Mouse (Mus musculus) intestine, embryonic 14.5 days (tissue): Measurements from ENCODE around the gene Lrrc3. TPM values are rescaled to one million over a fixed set of nuclear protein-coding genes. Genes with fewer than 3 reads are reported as not detected.
A peak's percentile ranks its signal among the peaks of the same experiment; 100 is the strongest.

Source experiments
- ATAC-seq: fragments of 200-750 bp; cut with Nextera tagmentation; replicated peaks from 2 replicates; pipeline ENCODE4 v1.8.0; 2017; ENCODE audit warnings: low read depth, moderate number of reproducible peaks, moderate TSS enrichment, moderate library complexity; ENCODE audit not compliant: low FRiP score, low TSS enrichment
- DNase-seq: peaks from one replicate; pipeline ENCODE4 v3.0.0-alpha.2; 2018; ENCODE audit warnings: low spot score
- H3K27ac ChIP-seq: fragments of 300-500 bp; sonication (generic); 2 replicates; pipeline ENCODE4 v1.5.1; 2014; ENCODE audit warnings: low read depth, mild to moderate bottlenecking, control low read depth
- H3K27me3 ChIP-seq: fragments of 300-500 bp; sonication (generic); replicated peaks from 2 replicates; pipeline ENCODE4 v1.6.1; 2014; ENCODE audit warnings: low read length, control low read depth; ENCODE audit not compliant: control insufficient read depth, insufficient read depth
- H3K36me3 ChIP-seq: fragments of 300-500 bp; sonication (generic); 2 replicates; pipeline ENCODE4 v1.6.1; 2014; ENCODE audit warnings: low read length, control low read depth; ENCODE audit not compliant: control insufficient read depth, insufficient read depth
- H3K4me1 ChIP-seq: fragments of 300-500 bp; sonication (generic); replicated peaks from 2 replicates; pipeline ENCODE4 v1.6.1; 2014; ENCODE audit warnings: low read length, control low read depth, mixed read lengths; ENCODE audit not compliant: control insufficient read depth, insufficient read depth
- H3K4me2 ChIP-seq: fragments of 300-500 bp; sonication (generic); 2 replicates; pipeline ENCODE4 v1.6.1; 2014; ENCODE audit warnings: low read length
- H3K4me3 ChIP-seq: fragments of 300-500 bp; sonication (generic); 2 replicates; pipeline ENCODE4 v1.5.1; 2014; ENCODE audit warnings: low read depth, low read length, control low read depth, mixed read lengths
- H3K9ac ChIP-seq: fragments of 300-500 bp; sonication (generic); 2 replicates; pipeline ENCODE4 v1.6.1; 2014; ENCODE audit warnings: mild to moderate bottlenecking, low read length
- H3K9me3 ChIP-seq: fragments of 300-500 bp; sonication (generic); 2 replicates; pipeline ENCODE4 v1.6.1; 2016; ENCODE audit warnings: low read length, control low read depth; ENCODE audit not compliant: control insufficient read depth
- WGBS: fragments of 180-500 bp; shearing (Covaris S2); extraction: QIAGEN DNeasy Blood & Tissue Kit; methylation state at CpG from one replicate; pipeline ENCODE4 v1.1.7; 2014; 5-methylcytosine and 5-hydroxymethylcytosine counted together
- polyA plus RNA-seq: library from polyadenylated mRNA; unstranded; fragments of >200 nt; fragmentation: Nextera tagmentation; extraction: Ambion mirVana; gene quantifications from 2 replicates; pipeline ENCODE4 v1.2.1, GENCODE M21; 2014

Gene Lrrc3
- polyA plus RNA-seq, 1 experiment from 2014 or later: 4.2 TPM

GRCm38 (mm10) chr10:77913292-77913691, 11.0 kb upstream of the Lrrc3 start:
- Histone ChIP-seq H3K9me3 (no peaks in the 10 kb centered on the region), H3K4me3 (no peak overlapping the region), H3K4me1 (no peaks in the 10 kb centered on the region), H3K27me3 (no peaks in the 10 kb centered on the region), H3K27ac (no peak overlapping the region), H3K9ac (no peak overlapping the region), H3K4me2 (no peak overlapping the region), H3K36me3 (no peaks in the 10 kb centered on the region)
- ATAC-seq (no peak), DNase-seq (no peak)
- WGBS: 61% methylated on average over 4 of the region's 4 CpGs

GRCm38 (mm10) chr10:77912605-77913004, 10.3 kb upstream of the Lrrc3 start:
- no peak overlapping the region for H3K27ac ChIP-seq
- H3K9ac ChIP-seq: no peak overlapping the region
- DNase-seq: no peak
- no peak overlapping the region for H3K4me2 ChIP-seq
- H3K4me1 ChIP-seq: no peaks in the 10 kb centered on the region
- no peaks in the 10 kb centered on the region for H3K27me3 ChIP-seq
- no peak overlapping the region for H3K4me3 ChIP-seq
- WGBS: 50% methylated on average over 7 of the region's 7 CpGs
- ATAC-seq: no peak
- no peaks in the 10 kb centered on the region for H3K36me3 ChIP-seq
- no peaks in the 10 kb centered on the region for H3K9me3 ChIP-seq

GRCm38 (mm10) chr10:77902894-77903715, 769 bp upstream of the Lrrc3 start:
- Histone ChIP-seq H3K9ac (no peak overlapping the region), H3K4me1 (peaks cover 6% of the 10 kb centered on the region; the same call in 1 of the 2 replicates)

GRCm38 (mm10) chr10:77901871-77902210, 495 bp downstream of the Lrrc3 start:
- Histone ChIP-seq H3K27ac (no peak overlapping the region), H3K36me3 (no peaks in the 10 kb centered on the region), H3K9ac (peak overlapping the region; percentile 59), H3K4me3 (peak overlapping the region; percentile 58), H3K4me1 (peaks cover 6% of the 10 kb centered on the region; the same call in 1 of the 2 replicates), H3K4me2 (peak overlapping the region; percentile 74), H3K9me3 (no peaks in the 10 kb centered on the region), H3K27me3 (no peaks in the 10 kb centered on the region)
- 2% methylated on average over 14 of the region's 14 CpGs for WGBS
- DNase-seq: no peak
- peak; percentile 26 for ATAC-seq

More at GRCm38 (mm10) chr10:77902894-77903715, 769 bp upstream of the Lrrc3 start:
- ATAC-seq (peak; percentile 80), DNase-seq (peak; percentile 87)
- H3K27me3 ChIP-seq: no peaks in the 10 kb centered on the region
- 6% methylated on average over 34 of the region's 35 CpGs for WGBS
- H3K9me3 ChIP-seq: no peaks in the 10 kb centered on the region
- H3K27ac ChIP-seq: no peak overlapping the region
- H3K4me2 ChIP-seq: peak overlapping the region; percentile 74
- H3K4me3 ChIP-seq: peak overlapping the region; percentile 58
- H3K36me3 ChIP-seq: no peaks in the 10 kb centered on the region

- Histone ChIP-seq H3K4me1 (peaks cover 6% of the 10 kb centered on the region; the same call in 1 of the 2 replicates), H3K27ac (no peak overlapping the region), H3K4me3 (peak overlapping the region; percentile 58), H3K27me3 (no peaks in the 10 kb centered on the region), H3K36me3 (no peaks in the 10 kb centered on the region), H3K4me2 (peak overlapping the region; percentile 74), H3K9me3 (no peaks in the 10 kb centered on the region), H3K9ac (no peak overlapping the region)
- no peak for DNase-seq
- 86% methylated on average over 27 of the region's 27 CpGs for WGBS
- ATAC-seq: no peak
Measured at GRCm38 (mm10) chr10:77900903-77901818, 1.2 kb downstream of the Lrrc3 start.

GRCm38 (mm10) chr10:77900126-77900525, 2.2 kb downstream of the Lrrc3 start:
- 80% methylated on average over 7 of the region's 7 CpGs for WGBS
- H3K4me2 ChIP-seq: no peak overlapping the region
- no peaks in the 10 kb centered on the region for H3K27me3 ChIP-seq
- H3K4me3 ChIP-seq: no peak overlapping the region
- H3K9ac ChIP-seq: no peak overlapping the region
- DNase-seq: no peak
- peaks cover 6% of the 10 kb centered on the region for H3K4me1 ChIP-seq
- no peaks in the 10 kb centered on the region for H3K9me3 ChIP-seq
- no peak for ATAC-seq
- no peak overlapping the region for H3K27ac ChIP-seq
- H3K36me3 ChIP-seq: no peaks in the 10 kb centered on the region

GRCm38 (mm10) chr10:77895562-77895961, 6.8 kb downstream of the Lrrc3 start:
- H3K4me2 ChIP-seq: no peak overlapping the region
- H3K27ac ChIP-seq: no peak overlapping the region
- H3K4me1 ChIP-seq: no peaks in the 10 kb centered on the region; the same call in 1 of the 2 replicates
- no peaks in the 10 kb centered on the region for H3K9me3 ChIP-seq
- no peaks in the 10 kb centered on the region for H3K27me3 ChIP-seq
- no peak overlapping the region for H3K4me3 ChIP-seq
- ATAC-seq (no peak), DNase-seq (no peak)
- WGBS: 36% methylated on average over 5 of the region's 5 CpGs
- H3K36me3 ChIP-seq: no peaks in the 10 kb centered on the region
- no peak overlapping the region for H3K9ac ChIP-seq

- Histone ChIP-seq H3K9ac (no peak overlapping the region), H3K27ac (no peak overlapping the region), H3K36me3 (no peaks in the 10 kb centered on the region), H3K4me1 (no peaks in the 10 kb centered on the region; the same call in 1 of the 2 replicates), H3K27me3 (no peaks in the 10 kb centered on the region), H3K4me2 (no peak overlapping the region), H3K4me3 (no peak overlapping the region), H3K9me3 (no peaks in the 10 kb centered on the region)
- DNase-seq: no peak
- WGBS: 86% methylated on average over 8 of the region's 8 CpGs
- no peak for ATAC-seq
Measured at GRCm38 (mm10) chr10:77890987-77891565, 11.3 kb downstream of the Lrrc3 start.
